Mouse (Mus musculus) cerebellum, adult 18-20 months (tissue): ENCODE measurements around the gene Ube2g1.

Source experiments
- DNase-seq, 2 experiments: peaks; one replicate each; pipeline ENCODE4 v3.0.0; 2021

Gene Ube2g1

GRCm38 (mm10) chr11:72606694-72607407 is at the start of gene Ube2g1:
Ube2g1 (plus strand) TSS chr11:72607283.
- DNase-seq = peak; percentile 98

GRCm38 (mm10) chr11:72558155-72558554 is 48.9 kb upstream of the Ube2g1 start:
- DNase-seq = no peak

- DNase-seq = no peak
Measured at GRCm38 (mm10) chr11:72560661-72561060, 46.4 kb upstream of the Ube2g1 start.

- DNase-seq = peak; percentile 18
Measured at GRCm38 (mm10) chr11:72564232-72564807, 42.8 kb upstream of the Ube2g1 start.

GRCm38 (mm10) chr11:72566304-72566703 is 40.8 kb upstream of the Ube2g1 start:
- no peak for DNase-seq

GRCm38 (mm10) chr11:72566816-72567338 is 40.2 kb upstream of the Ube2g1 start:
- DNase-seq = no peak

GRCm38 (mm10) chr11:72569051-72569450 is 38.0 kb upstream of the Ube2g1 start:
- DNase-seq = no peak

- DNase-seq = no peak
Measured at GRCm38 (mm10) chr11:72569671-72570318, 37.3 kb upstream of the Ube2g1 start.

GRCm38 (mm10) chr11:72570319-72570979 is 36.6 kb upstream of the Ube2g1 start:
- peak; percentile 84 to 87 for DNase-seq

GRCm38 (mm10) chr11:72573819-72574218 is 33.3 kb upstream of the Ube2g1 start:
- peak in 1 of 2 experiments; percentile 8 for DNase-seq

- DNase-seq = peak in 1 of 2 experiments; percentile 47
Measured at GRCm38 (mm10) chr11:72576111-72576465, 31.0 kb upstream of the Ube2g1 start.

- DNase-seq = peak; percentile 56 to 71
Measured at GRCm38 (mm10) chr11:72576466-72577351, 30.4 kb upstream of the Ube2g1 start.

GRCm38 (mm10) chr11:72578471-72578870 is 28.6 kb upstream of the Ube2g1 start:
- no peak for DNase-seq

- DNase-seq = peak; percentile 33 to 36
Measured at GRCm38 (mm10) chr11:72581609-72582447, 25.3 kb upstream of the Ube2g1 start.

- no peak for DNase-seq
Measured at GRCm38 (mm10) chr11:72582448-72582705, 24.7 kb upstream of the Ube2g1 start.

GRCm38 (mm10) chr11:72583092-72583491 is 24.0 kb upstream of the Ube2g1 start:
- no peak for DNase-seq

GRCm38 (mm10) chr11:72586570-72586969 is 20.5 kb upstream of the Ube2g1 start:
- no peak for DNase-seq

- no peak for DNase-seq
Measured at GRCm38 (mm10) chr11:72587537-72588233, 19.4 kb upstream of the Ube2g1 start.

GRCm38 (mm10) chr11:72595010-72595737 is 11.9 kb upstream of the Ube2g1 start:
- no peak for DNase-seq

GRCm38 (mm10) chr11:72597780-72598179 is 9.3 kb upstream of the Ube2g1 start:
- DNase-seq = no peak
